In the genomic region with DNA sequence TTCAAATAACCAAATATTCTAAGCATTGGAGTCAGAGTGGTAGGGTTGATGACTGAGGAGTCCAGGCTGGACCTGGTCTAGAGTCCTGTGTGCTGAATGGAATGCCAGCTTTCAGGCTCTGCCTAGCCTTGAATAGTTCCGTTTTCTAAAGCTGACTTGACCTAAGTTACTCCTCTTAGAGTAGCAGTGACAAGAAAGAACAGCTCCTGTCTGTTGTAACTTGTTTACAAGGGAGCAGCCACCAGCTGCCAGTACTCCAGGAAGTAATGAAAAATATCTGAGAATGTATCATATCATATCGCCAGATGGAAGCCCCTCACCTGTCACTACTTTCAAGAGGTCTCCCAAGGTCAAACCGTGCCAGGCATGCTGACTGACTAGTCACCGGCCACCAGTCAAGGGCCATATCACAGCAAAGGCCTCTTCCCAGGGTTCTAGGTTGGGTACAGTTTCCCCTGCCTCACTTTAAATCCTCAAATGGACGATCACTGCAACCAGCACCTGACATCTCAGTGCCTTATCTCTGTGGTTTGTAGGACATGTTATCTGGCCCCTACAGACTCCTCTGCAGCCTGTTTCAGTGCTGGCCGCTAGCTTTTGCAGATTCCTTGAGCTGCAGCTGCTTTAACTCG, we compare ENCODE assay signal across 21 mouse cellular contexts. TPM values are rescaled to one million over a fixed set of nuclear protein-coding genes. Genes with fewer than 3 reads are reported as not detected.
DNase-seq lines count a peak whose midpoint lies in the region; ATAC-seq lines count a peak whose summit lies in the region.
"Had no signal": no experiment of that assay in that cellular context is flagged by ENCODE, and none has a peak within 500 bp of the region (broad histone marks: within the 10 kb centered on the region; RNA-seq: fewer than 3 reads in every experiment).

No protein-coding gene starts in this region.

- peak overlapping the region; percentile 44; the same call in 1 of the 2 replicates for H3K27ac ChIP-seq in heart, embryonic 16.5 days (ENCODE audit: low read length)
- no peak overlapping the region for H3K27ac ChIP-seq in liver, embryonic 12.5 days
- H3K27ac ChIP-seq: hindbrain, embryonic 13.5 days; midbrain, embryonic 15.5 days had no signal

- no peak overlapping the region for H3K4me3 ChIP-seq in heart, embryonic 16.5 days (ENCODE audit: low read length)
- no peak overlapping the region for H3K4me3 ChIP-seq in liver, embryonic 12.5 days
- H3K4me3 ChIP-seq: erythroblast, embryonic 14.5 days; heart, embryonic 12.5 days; hindbrain, embryonic 13.5 days; midbrain, embryonic 15.5 days had no signal

- no peaks in the 10 kb centered on the region for H3K36me3 ChIP-seq in heart, embryonic 16.5 days (ENCODE audit: control insufficient read depth, insufficient read depth)
- no peaks in the 10 kb centered on the region for H3K36me3 ChIP-seq in liver, embryonic 12.5 days
- H3K36me3 ChIP-seq: heart, embryonic 12.5 days; hindbrain, embryonic 13.5 days; midbrain, embryonic 15.5 days had no signal

- no peak overlapping the region for H3K4me2 ChIP-seq in heart, embryonic 16.5 days (ENCODE audit: low read depth, low read length)
- peak overlapping the region; percentile 40 for H3K4me2 ChIP-seq in liver, embryonic 12.5 days
- H3K4me2 ChIP-seq: heart, embryonic 12.5 days; hindbrain, embryonic 13.5 days; midbrain, embryonic 15.5 days had no signal

- WGBS in heart, embryonic 16.5 days = 38% methylated on average over 7 of the region's 7 CpGs
- 13% methylated on average over 7 of the region's 7 CpGs for WGBS in liver, embryonic 12.5 days (ENCODE audit: insufficient replicate concordance)

- no peak for ATAC-seq in heart, embryonic 16.5 days (replicated peaks; ENCODE audit: extremely low read depth, insufficient read depth, low FRiP score)
- peak; percentile 63; the same call in 1 of the 2 replicates for ATAC-seq in liver, embryonic 12.5 days
- ATAC-seq: forebrain, embryonic 16.5 days; midbrain, embryonic 15.5 days had no signal

- intact Hi-C loops in heart, postnatal 25 days (cut with DNase I) = no loop called here

- H3K9ac ChIP-seq in heart, embryonic 16.5 days (ENCODE audit: low read length) = no peak overlapping the region
- no peak overlapping the region for H3K9ac ChIP-seq in liver, embryonic 12.5 days
- H3K9ac ChIP-seq: heart, embryonic 12.5 days; hindbrain, embryonic 13.5 days; midbrain, embryonic 15.5 days had no signal

- H3K9me3 ChIP-seq in heart, embryonic 16.5 days (replicated peaks; ENCODE audit: control insufficient read depth, low read length) = no peaks in the 10 kb centered on the region
- no peaks in the 10 kb centered on the region for H3K9me3 ChIP-seq in liver, embryonic 12.5 days (replicated peaks)
- H3K9me3 ChIP-seq: heart, embryonic 12.5 days; hindbrain, embryonic 13.5 days; midbrain, embryonic 15.5 days had no signal

- 0 out of 2 replicates have a peak, but pooled peaks cover 2% of the 10 kb centered on the region for H3K4me1 ChIP-seq in heart, embryonic 16.5 days (ENCODE audit: control insufficient read depth, insufficient read depth, low read length)
- peaks cover 76% of the 10 kb centered on the region for H3K4me1 ChIP-seq in liver, embryonic 12.5 days
- H3K4me1 ChIP-seq: hindbrain, embryonic 13.5 days; midbrain, embryonic 15.5 days had no signal

- no peak for DNase-seq in heart, postnatal 25 days (ENCODE audit: low spot score)
- peak; percentile 57 for DNase-seq in c-Kit-positive CD71-positive TER-119-negative erythroid progenitor cells, embryonic 14.5 days (ENCODE audit: low read depth)
- DNase-seq in thymus, postnatal 0 days (ENCODE audit: low spot score) = peak; percentile 47
- DNase-seq in left cerebral cortex, adult 18-20 months (ENCODE audit: low spot score in 2 of 2) = no peak
- DNase-seq in adrenal gland, adult (ENCODE audit: inconsistent age in 2 of 2, low spot score in 1 of 2) = no peak
- DNase-seq in cerebellum, adult 8-10 months = no peak
- DNase-seq: adrenal gland, adult 2 months; cerebellum, adult 9-11 months; embryo, embryonic 11 days; gastrocnemius, postnatal 10 days; kidney, adult 11 months; kidney, postnatal 25 days; layer of hippocampus, adult 9-11 months; lung, postnatal 4 days had no signal

- H3K27me3 ChIP-seq in heart, embryonic 16.5 days (ENCODE audit: control insufficient read depth, insufficient read depth, low read length) = no peaks in the 10 kb centered on the region
- H3K27me3 ChIP-seq in liver, embryonic 12.5 days (replicated peaks) = no peaks in the 10 kb centered on the region
- H3K27me3 ChIP-seq: heart, embryonic 12.5 days; hindbrain, embryonic 13.5 days; midbrain, embryonic 15.5 days had no signal

RNA-seq across cellular contexts. Expression of a gene that starts 51.2 kb away (rescaled TPM):
- 6.4 and 6.9 TPM in 2 replicates for polyA plus RNA-seq in heart, embryonic 16.5 days (2015; fragmentation: Nextera tagmentation; extraction: Ambion mirVana)
- 1 to 10 TPM; 4.8 to 6.0 TPM for total RNA-seq in heart, postnatal 25 days (2021)
- 4.8 and 5.5 TPM in 2 replicates for polyA plus RNA-seq in liver, embryonic 12.5 days (2016; fragmentation: Nextera tagmentation; extraction: Ambion mirVana)
- polyA plus RNA-seq in thymus, postnatal 0 days (2015; fragmentation: Nextera tagmentation; extraction: Ambion mirVana) = 25.5 and 26.1 TPM in 2 replicates
- 10 to 100 TPM; 13.5 to 19.3 TPM for total RNA-seq in left cerebral cortex, adult 18-20 months (2021)

Comparison
In these comparisons a context has a peak if more than half of its experiments do, and no peak if none do; other contexts are left out.
1. DNase-seq: peak in c-Kit-positive CD71-positive TER-119-negative erythroid progenitor cells, embryonic 14.5 days (single experiment) and thymus, postnatal 0 days (single experiment); none in heart, postnatal 25 days (single experiment), left cerebral cortex, adult 18-20 months (0 of 2), adrenal gland, adult (0 of 2) and cerebellum, adult 8-10 months (single experiment).